Mouse (Mus musculus): Measurements from ENCODE around the gene Celsr3. TPM values are rescaled to one million over a fixed set of nuclear protein-coding genes. Genes with fewer than 3 reads are reported as not detected.

Celsr3 gene
- polyA plus RNA-seq (2014; fragmentation: Nextera tagmentation; extraction: Ambion mirVana) = 1.3 and 2.1 TPM in 2 replicates

DNA sequence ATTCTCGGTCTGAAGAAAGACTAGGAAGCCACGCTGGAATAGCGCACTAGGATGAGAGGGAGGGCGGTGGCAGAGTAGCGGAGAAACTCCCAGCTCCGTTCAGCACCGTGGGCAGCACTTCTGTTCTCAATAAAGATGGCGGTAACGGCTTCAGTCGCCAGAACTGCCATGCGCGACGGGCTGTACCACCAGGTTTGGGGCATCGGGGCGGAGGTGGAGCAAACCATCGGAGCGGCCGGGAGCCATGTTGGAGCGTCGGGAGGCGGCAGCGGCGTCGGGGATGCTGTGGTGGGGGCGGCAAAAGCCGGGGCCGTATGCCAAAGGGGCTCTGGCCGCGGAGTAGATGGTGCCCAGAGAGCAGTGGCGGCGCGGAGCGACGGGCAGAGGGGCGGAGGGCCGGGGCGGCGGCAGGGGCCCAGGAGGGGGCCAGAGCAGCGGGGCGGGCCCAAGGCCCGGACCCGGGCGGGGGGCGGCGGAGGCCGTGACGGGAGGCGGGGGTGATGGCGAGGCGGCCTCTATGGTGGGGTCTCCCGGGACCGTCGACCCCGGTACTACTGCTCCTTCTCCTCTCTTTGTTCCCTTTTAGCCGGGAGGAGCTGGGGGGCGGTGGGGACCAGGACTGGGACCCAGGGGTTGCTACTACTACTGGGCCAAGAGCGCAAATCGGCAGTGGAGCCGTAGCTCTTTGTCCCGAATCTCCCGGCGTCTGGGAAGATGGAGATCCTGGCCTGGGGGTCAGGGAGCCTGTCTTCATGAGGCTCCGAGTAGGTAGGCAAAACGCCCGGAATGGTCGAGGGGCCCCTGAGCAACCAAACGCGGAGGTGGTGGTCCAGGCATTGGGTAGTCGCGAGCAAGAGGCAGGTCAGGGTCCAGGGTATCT is at the start of gene Celsr3:
Gene Celsr3 (plus strand): TSS at position 501 of the 880 bp plus-strand sequence.
- peaks cover 8% of the 10 kb centered on the region for H3K4me1 ChIP-seq (replicated peaks; ENCODE audit: control insufficient read depth, insufficient read depth, low read length)
- ATAC-seq (replicated peaks; ENCODE audit: low FRiP score, low TSS enrichment, low read depth) = peak; percentile 50
- no peaks in the 10 kb centered on the region for H3K9me3 ChIP-seq (ENCODE audit: control insufficient read depth, low read length)
- peak; percentile 83 for DNase-seq (ENCODE audit: low spot score)
- no peak within 1 kb of the TSS for H3K9ac ChIP-seq (ENCODE audit: low read length)
- 4% methylated on average over 57 of the region's 70 CpGs for WGBS
- H3K27me3 ChIP-seq (replicated peaks; ENCODE audit: control insufficient read depth, insufficient read depth, low read length) = peaks cover 90% of the 10 kb centered on the region
- H3K4me2 ChIP-seq (ENCODE audit: low read length) = peak within 1 kb of the TSS; percentile 67
- no peak within 1 kb of the TSS for H3K27ac ChIP-seq (ENCODE audit: low read depth)
- H3K36me3 ChIP-seq (ENCODE audit: control insufficient read depth, insufficient read depth, low read length) = no peaks in the 10 kb centered on the region
- H3K4me3 ChIP-seq (ENCODE audit: low read depth, low read length) = peak within 1 kb of the TSS; percentile 42

DNA sequence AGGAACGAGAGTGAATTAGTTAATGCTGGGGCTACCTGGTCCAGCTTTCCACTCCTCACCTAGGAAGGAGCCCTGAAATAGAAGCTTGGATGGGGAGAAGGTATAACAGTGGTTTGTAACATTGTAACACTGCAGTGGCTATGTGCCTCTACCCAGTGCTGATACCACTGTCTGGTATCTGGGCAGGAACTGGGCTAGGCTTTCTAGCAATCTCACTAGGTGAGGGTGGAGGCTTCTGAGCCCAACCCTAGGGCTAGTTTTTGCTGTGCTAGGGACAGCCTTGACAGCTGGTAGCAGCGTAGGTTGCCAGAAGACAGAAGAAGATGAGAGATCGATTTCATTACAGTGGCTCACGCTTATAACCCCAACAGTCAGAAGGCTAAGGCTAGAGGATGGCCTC is 49.5 kb upstream of the Celsr3 start:
- Histone ChIP-seq H3K4me3 (ENCODE audit: low read depth, low read length) (no peak overlapping the region), H3K4me1 (replicated peaks; ENCODE audit: control insufficient read depth, insufficient read depth, low read length) (no peaks in the 10 kb centered on the region), H3K27me3 (replicated peaks; ENCODE audit: control insufficient read depth, insufficient read depth, low read length) (no peaks in the 10 kb centered on the region), H3K27ac (ENCODE audit: low read depth) (no peak overlapping the region), H3K36me3 (ENCODE audit: control insufficient read depth, insufficient read depth, low read length) (no peaks in the 10 kb centered on the region), H3K9ac (ENCODE audit: low read length) (no peak overlapping the region), H3K4me2 (ENCODE audit: low read length) (no peak overlapping the region), H3K9me3 (ENCODE audit: control insufficient read depth, low read length) (no peaks in the 10 kb centered on the region)
- no peak for DNase-seq (ENCODE audit: low spot score)
- 87% methylated on average over 4 of the region's 4 CpGs for WGBS
- ATAC-seq (replicated peaks; ENCODE audit: low FRiP score, low TSS enrichment, low read depth) = no peak

DNA sequence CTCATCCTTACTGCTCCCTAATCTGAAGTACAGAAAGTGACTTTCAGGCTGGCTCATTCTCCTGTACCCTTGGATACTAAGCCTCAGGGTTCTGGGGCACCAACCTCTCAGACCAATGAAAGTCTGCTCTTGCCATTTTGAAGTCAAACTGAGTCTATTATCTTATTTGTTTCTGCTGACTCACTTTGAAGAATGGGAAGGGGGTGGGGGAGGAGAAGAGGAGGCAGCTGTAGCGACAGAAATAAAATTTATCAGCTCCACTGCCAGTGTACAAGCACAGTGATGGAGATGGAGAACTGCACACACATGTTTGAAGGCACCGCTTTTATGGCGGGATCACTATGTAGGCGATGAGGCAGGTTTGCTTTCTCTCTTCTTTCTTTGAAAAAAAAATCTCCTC is 48.8 kb upstream of the Celsr3 start:
- Histone ChIP-seq H3K9me3 (ENCODE audit: control insufficient read depth, low read length) (no peaks in the 10 kb centered on the region), H3K36me3 (ENCODE audit: control insufficient read depth, insufficient read depth, low read length) (no peaks in the 10 kb centered on the region), H3K9ac (ENCODE audit: low read length) (no peak overlapping the region), H3K27me3 (replicated peaks; ENCODE audit: control insufficient read depth, insufficient read depth, low read length) (no peaks in the 10 kb centered on the region), H3K4me3 (ENCODE audit: low read depth, low read length) (no peak overlapping the region), H3K4me2 (ENCODE audit: low read length) (no peak overlapping the region), H3K4me1 (replicated peaks; ENCODE audit: control insufficient read depth, insufficient read depth, low read length) (no peaks in the 10 kb centered on the region), H3K27ac (ENCODE audit: low read depth) (no peak overlapping the region)
- ATAC-seq (replicated peaks; ENCODE audit: low FRiP score, low TSS enrichment, low read depth) (no peak), DNase-seq (ENCODE audit: low spot score) (no peak)
- WGBS = 77% methylated on average over 4 of the region's 4 CpGs

DNA sequence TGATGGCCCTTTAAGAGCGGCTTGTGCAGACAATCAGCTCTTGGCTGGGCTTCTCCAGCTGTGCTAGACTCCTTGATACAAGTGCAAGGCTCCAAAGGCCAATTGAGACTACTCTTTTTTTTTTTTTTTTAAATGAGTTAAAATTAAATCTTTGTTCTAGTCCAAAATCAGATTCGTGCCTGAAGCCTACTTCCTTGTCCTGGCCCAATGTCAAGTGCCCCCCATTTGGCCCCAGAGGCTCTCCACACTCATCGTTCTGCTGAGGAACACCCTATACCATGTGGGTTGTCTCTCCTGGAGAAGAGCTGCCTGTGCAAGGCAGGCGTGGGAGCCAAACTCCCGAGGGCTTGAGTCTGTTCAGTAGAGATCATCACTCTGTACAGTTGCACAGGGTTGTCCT is 45.2 kb upstream of the Celsr3 start:
- Histone ChIP-seq H3K27ac (ENCODE audit: low read depth) (no peak overlapping the region), H3K4me2 (ENCODE audit: low read length) (no peak overlapping the region), H3K9ac (ENCODE audit: low read length) (no peak overlapping the region), H3K9me3 (ENCODE audit: control insufficient read depth, low read length) (no peaks in the 10 kb centered on the region), H3K27me3 (replicated peaks; ENCODE audit: control insufficient read depth, insufficient read depth, low read length) (no peaks in the 10 kb centered on the region), H3K4me3 (ENCODE audit: low read depth, low read length) (no peak overlapping the region), H3K4me1 (replicated peaks; ENCODE audit: control insufficient read depth, insufficient read depth, low read length) (peaks cover 19% of the 10 kb centered on the region), H3K36me3 (ENCODE audit: control insufficient read depth, insufficient read depth, low read length) (0 out of 2 replicates have a peak, but pooled peaks cover under 1% of the 10 kb centered on the region)
- no peak for DNase-seq (ENCODE audit: low spot score)
- ATAC-seq (replicated peaks; ENCODE audit: low FRiP score, low TSS enrichment, low read depth) = no peak
- 59% methylated on average over 5 of the region's 5 CpGs for WGBS

DNA sequence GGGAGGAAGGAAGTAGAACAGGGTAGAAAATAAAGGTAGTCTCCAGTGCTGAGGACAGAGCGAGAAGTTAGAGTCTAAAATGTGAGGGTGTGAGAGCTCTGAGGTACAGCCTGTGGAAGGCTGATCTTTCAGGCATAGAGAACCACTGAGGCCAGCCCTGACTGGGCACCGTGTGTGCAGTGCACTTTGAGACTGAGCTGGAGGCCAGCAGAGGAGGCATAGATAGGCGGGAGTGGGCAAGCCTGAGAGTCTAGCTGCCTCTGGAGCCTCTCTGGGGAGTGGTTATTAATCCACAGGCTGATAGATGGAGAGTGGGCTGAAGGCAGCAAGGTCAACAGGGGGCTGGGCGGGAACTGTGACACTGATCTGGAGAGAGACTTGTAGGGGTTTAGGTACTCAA is 44.2 kb upstream of the Celsr3 start:
- no peaks in the 10 kb centered on the region for H3K27me3 ChIP-seq (replicated peaks; ENCODE audit: control insufficient read depth, insufficient read depth, low read length)
- peaks cover 25% of the 10 kb centered on the region for H3K4me1 ChIP-seq (replicated peaks; ENCODE audit: control insufficient read depth, insufficient read depth, low read length)
- H3K36me3 ChIP-seq (ENCODE audit: control insufficient read depth, insufficient read depth, low read length) = peaks cover 6% of the 10 kb centered on the region; the same call in 1 of the 2 replicates
- WGBS = 57% methylated on average over 4 of the region's 4 CpGs
- H3K9me3 ChIP-seq (ENCODE audit: control insufficient read depth, low read length) = no peaks in the 10 kb centered on the region
- ATAC-seq (replicated peaks; ENCODE audit: low FRiP score, low TSS enrichment, low read depth) (no peak), DNase-seq (ENCODE audit: low spot score) (no peak)
- no peak overlapping the region for H3K4me3 ChIP-seq (ENCODE audit: low read depth, low read length)
- H3K9ac ChIP-seq (ENCODE audit: low read length) = no peak overlapping the region
- no peak overlapping the region for H3K4me2 ChIP-seq (ENCODE audit: low read length)
- H3K27ac ChIP-seq (ENCODE audit: low read depth) = no peak overlapping the region

DNA sequence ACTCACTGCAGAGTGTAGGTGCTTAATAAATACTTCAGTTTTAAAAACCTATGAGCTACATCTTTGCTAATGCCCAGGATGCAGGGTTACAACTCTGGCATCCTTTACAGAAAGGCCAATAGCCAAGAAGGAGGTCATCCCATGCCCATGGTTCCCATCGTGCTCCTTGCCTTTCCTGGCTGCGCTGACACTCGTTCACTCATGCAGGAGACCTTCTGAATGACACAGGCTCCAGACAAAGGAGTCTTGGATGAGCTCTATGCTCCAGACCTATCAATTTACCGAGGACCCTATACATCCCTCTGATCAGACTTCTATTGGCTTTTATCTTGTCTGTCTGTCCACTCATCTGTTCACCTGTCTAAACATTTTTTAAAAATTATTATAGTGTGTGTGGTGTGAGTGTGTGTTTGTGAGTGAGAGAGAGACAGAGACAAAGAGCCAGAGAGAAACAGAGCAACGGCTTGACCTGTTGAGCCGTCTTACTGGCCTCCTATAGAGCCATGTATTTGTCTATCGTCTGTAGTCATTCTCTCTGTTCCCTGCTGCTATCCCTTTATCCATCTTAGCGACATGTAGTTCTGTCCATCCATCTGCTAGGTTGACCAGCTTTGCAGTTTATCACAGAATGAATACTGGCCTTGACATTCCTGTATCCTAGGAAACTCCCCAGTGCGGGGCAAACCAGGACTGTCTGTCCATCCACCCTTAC is 43.1 kb upstream of the Celsr3 start:
- DNase-seq (ENCODE audit: low spot score) = no peak
- WGBS = 27% methylated on average over 9 of the region's 9 CpGs
- peak overlapping the region; percentile 84 for H3K4me3 ChIP-seq (ENCODE audit: low read depth, low read length)
- peaks cover 9% of the 10 kb centered on the region; the same call in 1 of the 2 replicates for H3K36me3 ChIP-seq (ENCODE audit: control insufficient read depth, insufficient read depth, low read length)
- H3K4me2 ChIP-seq (ENCODE audit: low read length) = peak overlapping the region; percentile 95
- ATAC-seq (replicated peaks; ENCODE audit: low FRiP score, low TSS enrichment, low read depth) = no peak
- no peaks in the 10 kb centered on the region for H3K9me3 ChIP-seq (ENCODE audit: control insufficient read depth, low read length)
- H3K4me1 ChIP-seq (replicated peaks; ENCODE audit: control insufficient read depth, insufficient read depth, low read length) = peaks cover 29% of the 10 kb centered on the region
- peak overlapping the region; percentile 44 for H3K9ac ChIP-seq (ENCODE audit: low read length)
- no peaks in the 10 kb centered on the region for H3K27me3 ChIP-seq (replicated peaks; ENCODE audit: control insufficient read depth, insufficient read depth, low read length)
- no peak overlapping the region for H3K27ac ChIP-seq (ENCODE audit: low read depth)

DNA sequence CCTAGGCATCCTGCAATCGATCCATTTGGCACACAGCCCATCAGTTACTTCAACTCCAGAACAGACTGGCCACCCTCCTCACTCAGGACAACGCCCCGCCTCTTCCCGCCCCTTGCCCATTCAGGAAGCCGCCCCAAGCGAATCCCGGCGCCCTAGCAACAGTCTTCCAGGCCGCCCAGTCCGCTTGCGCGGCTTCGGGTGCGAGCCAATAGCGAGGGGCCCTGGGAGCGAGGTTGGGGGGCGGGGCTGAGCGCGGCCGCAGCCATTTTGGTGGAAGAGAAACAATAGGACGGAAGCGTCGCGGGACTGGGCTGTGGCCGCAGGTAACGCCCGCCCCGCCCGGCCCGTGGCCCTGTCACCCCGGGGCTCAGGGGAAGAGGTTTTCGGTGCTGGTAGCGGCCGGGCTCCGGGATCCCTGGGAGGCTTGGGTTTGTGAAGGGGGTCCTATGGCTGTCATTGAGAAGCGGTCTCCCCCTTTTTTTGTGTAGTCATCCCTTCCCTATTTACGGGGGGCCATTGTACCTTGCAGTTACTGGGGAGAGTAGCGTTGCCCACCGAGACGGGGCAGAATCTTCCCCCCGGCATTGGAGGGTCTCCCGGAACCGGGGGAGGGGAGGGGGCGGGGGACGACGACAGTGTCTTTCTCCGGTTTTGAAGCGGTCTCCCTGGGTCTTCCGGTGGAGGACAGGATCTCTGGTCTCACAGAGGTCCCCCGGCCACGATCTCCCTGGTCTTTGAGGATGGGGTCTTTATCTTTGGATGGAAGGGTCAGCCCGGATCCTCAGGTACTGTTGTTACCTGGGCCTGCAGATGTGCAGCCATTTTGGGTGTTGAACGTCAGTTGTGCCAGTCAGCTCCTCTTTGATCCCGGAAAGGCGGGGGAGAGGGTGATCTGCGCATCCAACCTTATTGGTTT is 42.3 kb upstream of the Celsr3 start, which contains the start of gene Ip6k2:
Gene Ip6k2 (plus strand): TSS at position 249 of the 916 bp plus-strand sequence.
- H3K4me1 ChIP-seq (replicated peaks; ENCODE audit: control insufficient read depth, insufficient read depth, low read length) = peaks cover 29% of the 10 kb centered on the region

DNA sequence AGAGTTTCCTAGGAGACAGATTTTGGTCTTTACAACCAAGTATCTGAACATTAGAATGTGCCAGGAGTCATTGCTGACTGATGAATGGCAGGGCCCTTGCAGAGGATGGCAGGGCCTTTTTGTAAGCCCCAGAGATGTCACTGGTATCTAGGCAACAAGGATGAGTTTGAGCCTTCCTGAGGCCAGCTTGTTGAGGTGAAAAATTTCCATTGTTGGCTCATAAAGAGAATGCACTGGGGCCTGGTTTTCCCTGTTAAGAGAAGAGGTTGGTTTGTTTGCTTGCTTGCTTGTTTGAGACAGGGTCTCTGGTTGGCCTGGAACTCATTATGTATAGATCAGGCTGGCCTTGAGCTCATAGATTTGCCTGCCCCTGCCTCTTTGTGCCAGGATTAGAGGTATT is 40.7 kb upstream of the Celsr3 start:
- Histone ChIP-seq H3K27ac (ENCODE audit: low read depth) (no peak overlapping the region), H3K9ac (ENCODE audit: low read length) (peak overlapping the region; percentile 98; the same call in 1 of the 2 replicates), H3K27me3 (replicated peaks; ENCODE audit: control insufficient read depth, insufficient read depth, low read length) (no peaks in the 10 kb centered on the region), H3K4me2 (ENCODE audit: low read length) (peak overlapping the region; percentile 95), H3K9me3 (ENCODE audit: control insufficient read depth, low read length) (no peaks in the 10 kb centered on the region), H3K4me1 (replicated peaks; ENCODE audit: control insufficient read depth, insufficient read depth, low read length) (peaks cover 29% of the 10 kb centered on the region), H3K4me3 (ENCODE audit: low read depth, low read length) (peak overlapping the region; percentile 84), H3K36me3 (ENCODE audit: control insufficient read depth, insufficient read depth, low read length) (peaks cover 9% of the 10 kb centered on the region; the same call in 1 of the 2 replicates)
- no peak for DNase-seq (ENCODE audit: low spot score)
- no peak for ATAC-seq (replicated peaks; ENCODE audit: low FRiP score, low TSS enrichment, low read depth)

More for the DNA sequence above, 42.3 kb upstream of the Celsr3 start, which contains the start of gene Ip6k2:
- WGBS = under 1% methylated on average over 56 of the region's 56 CpGs
- Histone ChIP-seq H3K27me3 (replicated peaks; ENCODE audit: control insufficient read depth, insufficient read depth, low read length) (no peaks in the 10 kb centered on the region), H3K4me3 (ENCODE audit: low read depth, low read length) (peak within 1 kb of the TSS; percentile 84), H3K4me2 (ENCODE audit: low read length) (peak within 1 kb of the TSS; percentile 95), H3K27ac (ENCODE audit: low read depth) (peak within 1 kb of the TSS; percentile 87), H3K36me3 (ENCODE audit: control insufficient read depth, insufficient read depth, low read length) (peaks cover 9% of the 10 kb centered on the region; the same call in 1 of the 2 replicates), H3K9me3 (ENCODE audit: control insufficient read depth, low read length) (no peaks in the 10 kb centered on the region), H3K9ac (ENCODE audit: low read length) (peak within 1 kb of the TSS; percentile 98)
- ATAC-seq (replicated peaks; ENCODE audit: low FRiP score, low TSS enrichment, low read depth) (peak; percentile 98), DNase-seq (ENCODE audit: low spot score) (peak; percentile 96)

Data from intestine, embryonic 14.5 days (tissue).